Mouse (Mus musculus) ES-Bruce4 (cell line): Measurements from ENCODE around the gene Noc2l.

Source experiments
- CTCF ChIP-seq: IDR thresholded peaks from one replicate; pipeline ENCODE4 v1.8.1; 2011; ENCODE audit warnings: low read depth, low read length
- EP300 ChIP-seq: IDR thresholded peaks from 2 replicates; pipeline ENCODE4 v1.6.1; 2011; ENCODE audit warnings: low read depth, low read length; ENCODE audit not compliant: insufficient read depth
- POLR2A ChIP-seq: IDR thresholded peaks from one replicate; pipeline ENCODE4 v1.8.1; 2011; ENCODE audit warnings: low read length; ENCODE audit not compliant: insufficient read depth

GRCm38 (mm10) chr4:156236651-156237447 is 1.0 kb downstream of the Noc2l start:
- TF ChIP-seq POLR2A (no peak), CTCF (no peak), EP300 (no peak)
